24 mouse cellular contexts compared by ENCODE assay signal in genomic region chr1:92163932-92164331, GRCm38 (mm10).
"Had no signal": no experiment of that assay in that cellular context is flagged by ENCODE, and none has a peak within 500 bp of the region (broad histone marks: within the 10 kb centered on the region; RNA-seq: fewer than 3 reads in every experiment).

No protein-coding gene starts in this region.

- H3K27me3 ChIP-seq: heart, embryonic 13.5 days; heart, embryonic 15.5 days; hindbrain, embryonic 13.5 days; intestine, embryonic 15.5 days; limb, embryonic 13.5 days; limb, embryonic 15.5 days; liver, embryonic 12.5 days had no signal

- H3K4me3 ChIP-seq: heart, adult 2 months; heart, embryonic 13.5 days; heart, embryonic 15.5 days; hindbrain, embryonic 13.5 days; intestine, embryonic 15.5 days; limb, embryonic 13.5 days; limb, embryonic 15.5 days; liver, embryonic 12.5 days had no signal

- H3K36me3 ChIP-seq: heart, embryonic 13.5 days; heart, embryonic 15.5 days; hindbrain, embryonic 13.5 days; intestine, embryonic 15.5 days; limb, embryonic 15.5 days; liver, embryonic 12.5 days had no signal

- H3K27ac ChIP-seq: heart, adult 2 months; heart, embryonic 13.5 days; heart, embryonic 15.5 days; intestine, embryonic 15.5 days; limb, embryonic 13.5 days; limb, embryonic 15.5 days; liver, embryonic 12.5 days; liver, embryonic 14.5 days had no signal

- DNase-seq: gastrocnemius, postnatal 14 days; gastrocnemius, postnatal 36 days; heart, adult 11 months; heart, adult 2 months; heart, postnatal 14 days; heart, postnatal 36 days; kidney, adult 18-20 months; kidney, adult 8-10 months; kidney, postnatal 10 days; kidney, postnatal 25 days; kidney, postnatal 4 days; layer of hippocampus, adult 9-11 months; layer of hippocampus, postnatal 36 days; left cerebral cortex, postnatal 4 days had no signal

- ATAC-seq: hindbrain, embryonic 16.5 days; intestine, embryonic 15.5 days; intestine, postnatal 0 days; liver, embryonic 12.5 days had no signal

- H3K9me3 ChIP-seq: heart, embryonic 13.5 days; heart, embryonic 15.5 days; hindbrain, embryonic 13.5 days; intestine, embryonic 15.5 days; limb, embryonic 13.5 days; limb, embryonic 15.5 days; liver, embryonic 12.5 days had no signal
